Mouse (Mus musculus): ENCODE measurements around the gene Ppfia4.

The Ppfia4 gene

DNA sequence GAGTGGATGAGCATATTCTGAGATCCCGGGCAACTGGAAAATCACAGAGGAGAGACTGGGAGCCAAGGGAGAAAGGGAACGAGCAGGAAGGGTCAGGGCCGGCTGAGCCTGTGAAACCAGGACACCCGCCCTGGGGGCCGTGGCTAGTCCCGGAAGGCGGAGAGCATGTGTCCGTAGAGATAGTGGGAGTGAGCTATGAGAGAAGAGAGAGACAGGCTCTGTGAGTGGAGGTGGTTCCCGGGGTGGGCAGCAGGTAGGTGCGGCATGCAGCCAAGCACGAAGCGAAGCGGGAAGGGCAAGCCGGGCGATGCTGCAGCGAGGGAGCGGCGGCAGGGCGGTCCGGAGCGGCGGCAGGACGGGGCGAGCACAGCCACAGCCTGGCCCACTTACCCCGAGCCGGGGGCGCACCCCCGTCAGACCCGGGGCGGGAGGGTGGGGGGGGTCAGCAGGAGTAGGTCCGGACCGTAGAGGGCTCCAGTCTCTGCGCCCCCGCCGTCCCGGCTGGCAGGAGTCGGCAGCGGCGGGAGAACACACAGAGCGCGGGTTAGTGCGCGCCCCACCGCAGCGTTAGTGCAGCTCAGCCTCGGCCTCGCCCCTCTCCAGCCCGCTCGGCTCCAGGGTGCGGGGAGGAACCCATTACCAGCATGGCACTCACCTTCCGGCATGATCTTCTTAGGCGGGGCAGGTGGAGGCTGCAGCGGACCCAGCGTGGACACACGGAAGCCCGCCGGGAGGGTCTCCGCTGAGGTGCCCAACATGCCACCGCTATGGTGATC is 33.9 kb downstream of the Ppfia4 start:
- DNase-seq (ENCODE audit: low spot score in 2 of 2): no peak

DNA sequence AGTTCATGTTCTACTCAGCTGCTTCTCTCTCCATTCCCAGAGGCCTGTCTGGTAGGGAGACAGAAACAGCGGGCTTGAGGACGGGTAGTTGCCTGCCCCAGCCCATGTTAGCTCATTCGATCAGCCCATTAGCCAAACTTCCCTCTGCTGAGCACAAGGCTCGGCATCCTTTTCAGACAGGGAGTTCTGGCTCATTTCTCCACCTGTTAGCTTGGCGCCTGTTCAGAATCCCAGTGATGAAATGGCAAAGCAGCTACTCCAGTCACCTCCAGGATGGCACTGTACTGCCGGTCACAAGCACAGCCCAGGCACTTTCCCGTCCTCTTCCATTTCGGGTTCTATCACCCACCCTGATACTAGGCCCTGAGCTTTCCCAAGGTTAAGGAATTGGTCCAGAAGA is 35.5 kb downstream of the Ppfia4 start:
- no peak for DNase-seq (ENCODE audit: low spot score in 2 of 2)

DNA sequence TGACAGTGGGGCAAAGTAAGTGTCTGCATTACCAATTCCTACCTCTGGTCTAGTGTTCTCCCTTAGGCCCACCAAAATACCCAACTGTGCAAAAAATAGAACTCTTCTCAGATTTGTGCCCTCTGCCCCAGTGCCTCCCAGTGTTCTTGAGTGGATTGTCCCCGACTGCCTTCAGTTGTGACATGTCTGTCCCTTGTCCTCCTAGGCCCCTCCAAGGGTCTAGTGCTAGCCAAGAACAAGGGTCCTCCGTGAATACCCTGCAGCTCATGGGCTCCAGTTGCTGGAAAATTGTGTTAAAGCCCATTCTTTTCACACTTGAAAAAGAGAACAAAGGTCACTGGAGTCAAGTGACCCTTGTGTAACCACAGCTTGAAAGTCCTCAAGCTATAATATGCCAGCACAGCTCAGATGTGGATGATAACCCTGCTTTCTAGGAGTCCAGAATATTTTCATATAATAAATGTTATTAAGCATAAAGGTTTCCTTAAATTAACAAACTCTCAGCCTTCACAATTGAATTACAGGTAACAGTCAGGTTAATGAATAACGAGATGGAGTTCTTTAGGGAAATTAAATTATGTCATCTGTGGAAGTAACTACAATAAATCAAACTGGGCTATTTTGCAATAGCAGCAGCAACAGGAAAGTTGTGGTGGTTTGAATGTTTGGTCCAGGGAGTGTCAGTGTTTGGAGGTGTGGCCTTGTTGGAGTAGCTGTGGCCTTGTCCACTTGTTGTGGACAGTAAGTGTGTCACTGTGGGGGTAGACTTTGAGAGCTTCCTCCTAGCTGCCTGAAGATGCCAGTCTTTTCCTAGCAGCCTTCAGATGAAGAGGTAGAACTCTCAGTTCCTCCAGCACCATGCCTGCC is 38.8 kb downstream of the Ppfia4 start:
- DNase-seq (ENCODE audit: low spot score in 2 of 2): no peak

DNA sequence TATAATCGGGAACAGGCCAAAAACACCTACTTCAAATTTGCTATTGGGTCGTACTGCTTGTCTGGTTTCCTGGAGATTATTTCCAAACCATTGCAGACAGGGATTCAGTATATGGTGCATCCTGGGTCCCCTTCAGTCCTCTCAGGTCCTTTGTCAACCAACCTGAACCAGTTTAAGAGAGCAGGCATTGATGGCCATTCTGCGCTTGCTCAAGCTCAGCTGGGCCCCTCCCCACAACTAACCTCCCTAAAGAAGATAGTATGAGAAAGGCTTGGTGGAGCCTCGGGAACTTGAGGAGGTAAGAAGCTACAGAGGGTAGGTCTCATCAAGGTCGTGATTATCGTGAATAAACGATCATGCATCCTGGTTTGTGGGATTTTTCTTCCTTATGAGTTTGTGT is 39.5 kb downstream of the Ppfia4 start:
- no peak for DNase-seq (ENCODE audit: low spot score in 2 of 2)

DNA sequence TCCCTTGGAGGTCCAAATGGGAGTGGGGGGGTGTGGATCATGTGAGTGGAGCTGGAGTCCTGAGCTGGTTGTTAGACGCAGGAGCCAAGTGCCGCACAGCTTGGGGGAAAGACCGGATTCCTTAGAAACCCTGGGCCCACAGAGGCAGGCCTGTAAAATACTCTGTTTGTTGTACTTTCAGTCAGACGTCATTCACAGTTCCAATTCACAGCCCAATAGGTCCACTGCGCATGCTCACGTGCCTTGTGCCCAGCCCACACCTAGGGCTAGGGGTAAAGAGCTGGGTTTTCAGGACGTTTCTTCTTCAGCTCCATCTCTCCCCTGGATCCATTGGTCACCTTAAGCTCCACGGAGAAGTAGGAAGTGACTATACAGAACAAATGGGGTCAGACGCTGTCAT is 40.1 kb downstream of the Ppfia4 start:
- DNase-seq (ENCODE audit: low spot score in 2 of 2): no peak

DNA sequence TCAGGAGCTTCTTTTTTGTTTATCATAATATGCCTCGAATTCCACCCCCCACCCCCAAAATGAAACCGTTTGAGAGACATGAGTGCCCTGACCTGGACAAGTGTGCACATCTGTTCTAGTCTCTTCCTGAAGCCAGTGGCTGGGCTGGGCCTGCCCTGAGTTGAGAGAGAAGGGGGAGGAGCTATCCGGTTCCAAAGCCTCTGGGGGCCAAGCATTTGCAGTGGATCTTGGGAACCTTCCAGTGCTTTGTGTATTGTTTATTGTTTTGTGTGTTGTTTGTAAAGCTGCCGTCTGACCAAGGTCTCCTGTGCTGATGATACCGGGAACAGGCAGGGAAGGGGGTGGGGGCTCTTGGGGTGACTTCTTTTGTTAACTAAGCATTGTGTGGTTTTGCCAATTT is 40.7 kb downstream of the Ppfia4 start:
- no peak for DNase-seq (ENCODE audit: low spot score in 2 of 2)

DNA sequence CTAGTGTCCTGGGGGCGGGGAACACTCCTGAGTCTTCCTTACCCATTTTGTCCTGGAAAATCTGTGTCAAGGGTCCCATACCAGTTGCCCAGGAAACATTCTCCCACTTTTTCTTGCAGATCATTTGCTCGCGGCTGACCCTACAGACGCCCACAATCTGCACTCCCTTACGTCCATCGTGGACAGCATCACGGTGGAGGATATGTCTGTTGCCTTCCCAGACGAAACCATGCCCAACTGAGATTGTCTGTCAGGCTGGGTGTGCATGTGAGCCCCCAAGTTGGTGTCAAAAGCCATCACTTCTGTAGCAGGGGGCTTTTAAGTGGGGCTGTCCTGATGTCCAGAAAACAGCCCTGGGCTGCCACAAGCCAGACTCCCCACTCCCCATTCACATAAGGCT is 41.2 kb downstream of the Ppfia4 start:
- no peak for DNase-seq (ENCODE audit: low spot score in 2 of 2)

DNA sequence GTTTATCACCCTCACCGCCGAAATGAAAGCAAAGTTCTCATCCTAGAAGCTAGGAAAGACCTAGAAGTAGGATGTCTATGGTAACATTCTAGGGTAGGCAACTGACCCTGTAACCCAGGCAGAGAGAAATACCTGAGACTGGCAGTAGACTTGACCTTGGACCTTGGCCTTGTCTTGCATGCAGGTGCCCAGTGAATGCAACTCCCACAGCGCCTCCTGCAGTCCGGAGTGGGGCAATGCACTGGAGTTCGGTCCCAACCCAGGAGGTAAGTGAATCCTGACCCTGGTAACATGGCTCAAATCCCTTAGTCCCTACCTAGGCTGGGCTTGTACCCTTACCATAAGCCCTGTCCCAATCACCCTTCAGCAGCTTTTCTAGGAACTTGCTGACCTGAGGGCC is 41.8 kb downstream of the Ppfia4 start:
- no peak for DNase-seq (ENCODE audit: low spot score in 2 of 2)

DNA sequence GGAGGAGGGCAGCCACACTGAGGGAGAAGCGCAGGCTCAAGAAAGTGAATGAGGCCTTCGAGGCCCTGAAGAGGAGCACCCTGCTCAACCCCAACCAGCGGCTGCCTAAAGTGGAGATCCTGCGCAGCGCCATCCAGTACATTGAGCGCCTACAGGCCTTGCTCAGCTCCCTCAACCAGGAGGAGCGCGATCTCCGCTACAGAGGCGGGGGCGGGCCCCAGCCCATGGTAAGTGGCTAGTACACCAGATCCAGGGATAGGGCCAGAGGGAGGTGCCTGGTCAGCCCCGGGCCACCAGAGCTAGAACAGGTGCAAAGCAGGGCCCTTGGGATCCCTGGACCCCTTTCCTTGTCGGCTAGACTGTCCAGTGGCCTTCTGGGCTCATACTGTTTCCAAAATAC is 42.4 kb downstream of the Ppfia4 start:
- no peak for DNase-seq (ENCODE audit: low spot score in 2 of 2)

DNA sequence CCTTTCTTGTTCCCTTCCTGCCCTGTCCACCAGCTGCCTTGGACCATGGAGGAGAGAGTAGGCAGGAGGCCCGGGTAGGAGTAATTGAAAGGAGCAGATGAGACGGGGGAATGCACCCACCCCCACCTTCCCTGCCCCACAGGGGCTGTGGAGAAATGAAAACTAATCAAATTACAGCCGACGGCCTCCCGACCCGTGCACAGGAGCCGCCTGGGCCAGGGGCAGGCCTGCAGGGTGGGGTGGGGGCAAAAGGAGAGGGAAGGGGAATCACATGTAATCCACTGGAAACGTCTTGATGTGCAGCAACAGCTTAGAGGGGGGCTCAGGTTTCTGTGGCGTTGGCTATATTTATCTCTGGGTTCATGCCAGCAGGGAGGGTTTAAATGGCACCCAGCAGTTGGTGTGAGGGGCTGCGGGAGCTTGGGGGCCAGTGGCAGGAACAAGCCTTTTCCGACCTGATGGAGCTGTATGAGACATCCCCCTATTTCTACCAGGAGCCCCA is 43.1 kb downstream of the Ppfia4 start, which contains the start of gene Myog:
Gene Myog, plus strand, starts transcription at position 392 of the 502 bp plus-strand sequence.
- no peak for DNase-seq (ENCODE audit: low spot score in 2 of 2)

DNA sequence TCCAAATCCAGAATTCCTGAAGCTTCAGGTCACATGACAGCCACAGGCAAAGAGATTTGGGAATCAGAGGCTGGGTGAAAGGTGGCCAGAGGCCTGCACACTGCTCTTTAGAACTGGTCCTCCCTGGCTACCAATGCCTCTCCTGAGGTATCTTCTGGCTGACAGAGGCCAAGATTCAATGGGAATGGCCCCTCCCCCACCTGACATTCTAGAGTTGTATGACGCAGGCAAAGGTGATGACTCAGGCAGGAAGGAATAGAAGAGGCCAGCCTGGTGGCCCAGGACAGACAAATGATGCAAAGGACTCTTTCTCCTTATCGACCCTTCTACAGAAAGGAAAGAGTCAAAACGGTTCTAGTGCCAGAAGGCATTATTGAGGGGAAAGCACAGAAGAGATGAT is 44.5 kb downstream of the Ppfia4 start:
- DNase-seq (ENCODE audit: low spot score in 2 of 2): no peak

DNA sequence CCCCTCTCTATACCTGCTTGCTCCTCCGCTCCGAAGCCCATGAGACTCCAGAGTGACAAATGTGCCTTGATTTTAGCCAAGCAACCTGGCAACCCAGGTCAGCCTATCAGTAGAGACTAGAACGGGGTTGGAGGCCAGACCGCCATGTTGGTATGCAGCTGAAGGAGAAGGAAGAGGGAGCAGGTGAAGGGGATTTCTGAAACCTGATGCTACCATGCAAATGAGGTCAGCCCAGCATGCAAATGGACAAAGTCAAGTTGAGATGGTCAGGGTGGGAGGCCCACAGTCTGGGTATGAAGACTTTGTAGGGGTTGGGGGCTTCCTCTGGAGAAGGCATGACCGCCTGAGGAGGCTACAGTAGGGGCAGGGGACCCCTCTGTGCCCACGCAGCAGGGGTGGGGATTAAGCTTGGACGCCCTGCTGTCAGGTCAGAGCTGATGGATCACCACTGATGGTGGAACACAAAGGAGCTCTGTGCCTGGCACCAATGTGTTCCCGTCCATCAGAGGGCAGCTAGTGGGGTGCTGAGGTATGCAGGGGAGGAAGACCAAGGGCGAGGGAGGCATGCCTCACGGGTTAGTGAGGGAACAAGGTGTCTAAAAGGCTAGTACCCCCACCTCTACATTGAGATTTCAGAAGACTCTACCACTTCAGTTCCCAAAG is 47.1 kb downstream of the Ppfia4 start:
- DNase-seq (ENCODE audit: low spot score in 2 of 2): no peak

DNA sequence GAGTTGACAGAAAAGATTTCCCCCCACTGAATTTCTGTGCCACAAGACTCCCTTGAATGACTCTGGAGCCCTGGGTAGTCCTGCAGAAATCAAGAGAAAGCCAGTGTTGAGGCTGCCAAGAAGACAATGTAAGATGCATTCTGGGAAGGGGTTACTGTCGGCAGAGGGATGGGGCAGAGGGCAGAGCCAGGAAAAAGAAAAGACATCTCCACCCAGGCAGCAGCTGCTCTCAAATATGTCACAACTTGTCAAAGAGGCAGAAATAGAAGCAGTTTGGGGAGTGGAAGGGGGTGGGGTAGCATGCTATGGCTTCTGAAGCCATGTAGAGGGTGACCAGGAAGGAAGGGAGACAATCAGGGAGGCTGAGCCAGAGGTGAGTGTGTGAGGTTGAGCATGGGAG is 49.6 kb downstream of the Ppfia4 start:
- DNase-seq (ENCODE audit: low spot score in 2 of 2): no peak

DNA sequence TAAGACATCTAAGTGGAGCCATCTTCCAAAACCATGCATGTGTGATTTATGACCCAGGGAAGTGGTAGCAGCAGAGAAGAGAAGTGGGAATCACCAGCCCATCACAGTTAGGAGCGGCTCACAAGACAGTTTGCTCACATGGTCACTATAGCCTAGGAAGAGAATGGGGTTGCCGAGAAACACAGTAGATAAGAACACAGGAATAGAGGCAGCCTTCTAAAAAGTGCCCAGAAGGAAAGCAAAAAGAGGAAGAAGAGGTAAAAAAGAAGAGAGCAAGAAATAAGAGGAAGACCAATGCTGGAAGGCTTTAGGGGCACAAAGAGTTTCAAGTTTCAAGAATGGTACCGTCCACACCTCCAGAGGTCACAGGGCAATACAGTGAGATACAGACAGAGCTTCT is 50.4 kb downstream of the Ppfia4 start:
- DNase-seq (ENCODE audit: low spot score in 2 of 2): no peak

DNA sequence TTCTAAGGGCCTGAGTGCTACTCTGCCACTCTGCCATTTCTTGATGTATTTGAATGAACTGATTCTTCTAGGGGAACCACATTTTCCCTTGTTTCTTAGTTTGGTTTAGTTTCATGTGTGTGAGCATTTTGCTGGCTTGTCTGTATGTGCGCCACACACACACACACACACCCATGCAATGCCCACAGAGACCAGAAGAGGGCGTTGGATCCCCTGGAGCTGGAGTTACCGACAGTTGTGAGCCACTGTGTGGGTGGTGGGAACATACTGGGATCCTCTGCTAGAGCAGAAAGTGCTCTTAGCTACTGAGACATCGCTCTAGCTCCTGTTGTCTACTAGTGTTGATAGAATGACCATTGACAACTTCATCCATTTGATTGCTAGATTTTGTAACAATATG is 51.2 kb downstream of the Ppfia4 start:
- DNase-seq (ENCODE audit: low spot score in 2 of 2): no peak

DNA sequence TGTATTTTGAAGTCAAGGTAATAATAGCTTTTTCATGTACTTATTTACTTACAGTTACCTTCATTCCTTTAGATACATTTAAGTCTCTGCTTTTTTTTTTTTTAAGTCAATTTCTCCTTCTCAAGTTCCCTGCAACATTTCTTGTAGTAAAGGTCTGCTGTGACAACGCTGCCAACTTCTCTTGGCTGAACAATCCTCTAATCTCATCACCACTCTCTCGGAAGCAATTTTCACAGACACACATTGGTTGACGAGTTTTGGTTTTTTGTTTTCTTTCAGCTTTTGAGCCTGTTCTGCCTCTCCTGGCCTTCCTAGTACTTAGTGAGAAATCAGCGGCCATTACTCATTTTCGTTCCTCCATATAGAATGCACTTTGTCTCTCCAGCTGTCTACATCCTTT is 52.6 kb downstream of the Ppfia4 start:
- no peak for DNase-seq (ENCODE audit: low spot score in 2 of 2)

DNA sequence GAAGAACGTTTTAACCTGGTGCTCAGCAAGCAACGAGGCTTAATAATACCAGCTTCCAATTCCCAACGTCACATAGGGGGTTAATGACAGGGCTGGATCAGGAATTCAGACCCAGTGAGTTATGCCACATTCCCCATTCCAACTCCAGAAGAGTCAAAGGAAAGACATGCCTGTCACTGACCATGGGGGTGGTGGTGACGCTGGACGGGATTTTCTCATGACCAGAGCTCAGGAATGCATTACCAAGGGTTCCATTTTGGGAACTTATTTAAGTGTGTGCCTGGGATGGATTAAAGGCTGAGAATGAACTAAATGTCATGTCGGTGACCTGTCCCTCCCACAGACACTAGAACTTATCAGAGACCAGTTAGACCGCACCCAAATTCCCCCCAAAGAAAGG is 55.9 kb downstream of the Ppfia4 start:
- no peak for DNase-seq (ENCODE audit: low spot score in 2 of 2)

DNA sequence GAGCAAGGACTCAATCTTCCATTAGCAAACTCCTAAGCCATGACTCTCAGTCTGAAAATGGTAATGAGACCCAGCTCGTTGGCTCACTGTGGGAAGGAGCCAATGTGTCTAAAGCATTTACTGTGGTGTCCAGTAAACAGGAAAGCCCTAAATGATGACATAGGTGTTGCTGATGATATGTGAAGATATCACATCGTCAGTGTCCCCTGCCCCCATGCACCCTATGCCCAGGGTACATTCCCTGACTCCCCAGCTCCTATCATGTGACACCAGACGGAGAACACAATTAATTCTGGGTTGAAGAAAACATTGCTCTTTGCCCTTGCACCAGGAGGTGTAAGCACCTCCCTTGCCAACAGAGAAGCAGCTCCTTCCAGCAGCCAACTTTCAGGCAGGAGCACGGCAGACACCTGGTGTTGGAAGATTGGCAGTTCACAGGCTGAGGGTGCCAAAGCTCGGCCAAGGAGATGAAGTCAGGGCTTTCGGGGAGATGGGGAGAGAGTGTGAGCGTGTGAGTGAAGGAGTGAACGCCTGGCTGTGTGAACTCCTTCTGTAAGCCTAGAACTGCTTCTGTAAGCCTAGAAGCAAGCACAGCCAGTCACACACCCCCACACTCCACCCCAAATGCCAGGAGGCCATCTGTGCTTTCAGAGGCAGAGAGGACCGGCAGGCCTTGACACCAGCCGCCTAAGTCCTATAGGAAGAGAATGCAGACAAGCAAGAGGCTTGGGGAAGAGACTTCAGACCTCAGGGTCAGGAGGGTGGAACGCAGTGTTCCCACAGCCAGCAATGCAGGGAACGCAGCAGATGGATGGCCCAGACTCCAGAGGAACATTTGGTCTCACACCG is 56.9 kb downstream of the Ppfia4 start:
- no peak for DNase-seq (ENCODE audit: low spot score in 2 of 2)

DNA sequence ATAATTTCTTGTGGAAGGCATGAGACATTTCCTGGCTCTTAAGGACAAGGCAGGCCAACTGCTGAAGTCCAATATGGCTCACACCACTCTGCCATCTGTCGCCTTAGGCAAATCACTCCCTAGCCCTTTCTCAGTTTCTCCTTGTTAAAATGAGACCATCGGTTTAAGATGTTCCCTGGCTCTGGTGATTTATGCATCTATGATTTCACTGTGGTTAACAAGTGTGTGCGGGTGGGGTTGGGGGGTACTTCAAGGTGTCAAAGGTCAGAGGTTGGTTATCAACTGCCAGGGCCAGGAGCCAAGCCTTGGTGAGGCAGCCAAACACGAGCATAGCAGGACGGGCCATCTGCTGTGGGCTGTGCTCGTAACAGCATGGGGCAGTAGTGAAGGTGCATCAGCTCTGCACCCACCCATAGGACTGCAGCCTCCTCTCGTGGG is 58.2 kb downstream of the Ppfia4 start:
- DNase-seq (ENCODE audit: low spot score in 2 of 2): no peak

DNA sequence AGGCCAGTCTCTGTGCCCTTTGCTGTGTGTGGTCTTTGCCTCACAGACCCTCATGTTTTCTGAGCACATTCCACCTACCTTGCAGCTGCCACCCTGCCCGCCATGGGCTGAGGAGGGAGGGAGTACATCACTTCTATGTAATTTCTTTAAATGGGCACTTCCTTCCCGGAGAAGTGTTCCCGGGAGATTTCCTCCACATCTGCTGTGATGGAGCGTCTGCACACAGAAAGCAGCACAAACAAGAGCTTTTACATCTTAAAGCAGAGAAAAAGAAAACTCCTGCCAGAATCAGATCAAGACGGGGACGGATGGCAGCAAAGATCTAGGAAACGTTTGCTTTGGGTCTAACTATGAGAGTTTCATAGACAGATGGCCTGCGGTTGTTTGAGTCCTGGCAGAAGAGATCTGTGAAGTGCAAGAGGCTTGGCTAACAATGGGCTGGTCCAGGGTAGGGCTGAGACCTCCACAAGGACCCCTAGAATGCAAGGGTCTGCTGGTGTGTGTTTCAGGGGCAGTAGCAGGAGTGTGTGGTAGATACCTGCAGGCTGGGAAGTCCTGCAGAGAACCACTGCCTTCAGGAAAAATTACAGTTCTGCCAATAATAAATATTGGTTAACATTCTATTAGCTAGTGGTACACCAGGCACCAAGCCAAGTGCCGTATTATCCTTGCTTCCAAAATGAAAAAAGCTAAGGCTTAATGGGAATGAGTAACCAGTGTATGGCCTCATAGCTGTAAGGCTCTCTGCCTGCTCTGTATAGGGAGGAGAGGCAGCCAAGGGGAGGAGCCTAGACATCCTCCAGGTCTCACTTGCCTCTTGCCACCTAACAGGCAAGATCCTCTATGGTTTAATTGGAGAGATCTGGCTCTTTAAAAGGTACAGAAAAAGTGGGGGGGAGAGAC is 59.0 kb downstream of the Ppfia4 start:
- peak in 1 of 2 experiments; percentile 17 for DNase-seq (ENCODE audit: low spot score in 2 of 2)
